Mouse (Mus musculus): ENCODE measurements around the gene Oprm1.
A peak's percentile ranks its signal among the peaks of the same experiment; 100 is the strongest.
"Not testable (repeated sequence)": the region's sequence is repeated elsewhere in the genome, so short reads cannot be mapped to it uniquely, and the experiment has no call there.

The Oprm1 gene

DNA sequence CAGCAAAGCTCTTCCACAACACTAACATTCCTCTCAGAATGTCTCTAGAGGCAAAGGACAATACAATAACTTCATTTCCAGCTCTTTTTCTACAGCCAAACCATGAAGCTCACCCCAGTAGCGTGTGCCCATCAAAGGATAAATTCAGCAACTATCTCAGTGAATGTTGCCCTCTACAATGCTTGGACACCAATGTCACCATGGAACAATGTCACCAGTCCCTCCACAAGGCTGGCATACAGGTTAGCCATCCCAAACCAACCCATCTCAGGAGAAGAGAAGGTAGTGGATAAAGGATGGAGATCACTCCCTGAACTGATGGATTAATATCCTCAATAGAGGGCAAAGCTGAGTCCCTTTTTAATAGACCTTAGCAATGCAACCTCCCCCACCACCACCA lies 220.4 kb downstream of the Oprm1 start:
- no peak for DNase-seq (ENCODE audit: low read depth, low spot score)

GRCm38 (mm10) chr10:6979216-6979615 lies 220.9 kb downstream of the Oprm1 start:
- DNase-seq (ENCODE audit: low read depth, low spot score), result no peak

DNA sequence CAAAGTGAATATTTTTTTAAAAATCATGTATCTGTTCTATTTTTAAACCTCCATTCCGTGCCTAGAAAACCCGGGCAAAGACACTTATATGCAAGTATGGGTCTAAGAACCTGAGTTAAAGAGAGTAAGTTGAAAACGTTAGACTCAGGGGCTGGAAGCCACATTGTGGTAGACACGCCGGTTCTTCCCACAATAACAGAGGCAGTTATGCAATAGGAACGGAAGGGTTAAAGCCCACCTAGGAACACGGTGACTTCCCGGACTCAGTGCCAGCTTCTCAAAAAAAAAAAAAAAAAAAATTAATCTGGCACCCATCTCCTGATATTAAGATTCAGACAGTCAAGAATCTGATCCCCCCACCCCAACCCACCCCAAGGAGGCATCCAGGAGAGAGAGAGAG lies 221.5 kb downstream of the Oprm1 start:
- no peak for DNase-seq (ENCODE audit: low read depth, low spot score)

DNA sequence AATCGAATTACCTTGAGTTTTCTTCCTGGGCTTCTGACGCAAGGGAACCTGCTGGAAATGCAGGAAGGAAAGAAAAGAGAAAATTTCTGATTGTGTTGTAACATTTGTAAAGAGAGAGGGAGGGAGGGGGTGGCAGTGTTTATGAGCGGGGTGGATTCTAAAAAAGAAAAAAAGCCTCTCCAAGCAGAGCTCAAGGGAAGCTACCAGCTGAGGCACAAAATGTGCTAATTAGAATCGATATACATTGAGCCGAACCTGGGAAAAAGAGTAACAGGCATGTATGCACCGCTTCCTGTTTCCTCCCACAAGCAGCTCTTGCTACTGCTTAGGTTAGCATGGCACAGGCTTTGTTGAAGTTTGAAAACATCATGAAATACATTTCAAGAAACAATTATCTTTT lies 221.9 kb downstream of the Oprm1 start:
- no peak for DNase-seq (ENCODE audit: low read depth, low spot score)

DNA sequence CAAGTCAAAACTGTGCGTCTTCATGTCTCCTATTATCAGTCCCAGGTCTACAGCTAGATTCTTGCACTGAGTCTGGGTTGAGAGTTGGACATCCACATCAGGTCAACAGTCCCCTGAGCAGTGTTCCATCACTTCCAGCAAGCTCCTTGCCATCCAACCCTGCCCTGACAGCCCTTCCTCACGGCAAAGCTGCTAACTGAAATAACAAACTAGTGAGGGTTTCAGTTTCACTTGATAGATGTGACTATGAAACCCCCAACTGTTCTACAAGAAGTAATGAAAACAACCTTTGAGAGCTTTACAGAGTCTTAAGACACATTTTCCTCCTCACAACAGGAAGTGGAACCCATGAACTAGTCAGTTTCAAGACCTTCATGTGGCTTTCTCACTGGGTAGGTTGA lies 224.4 kb downstream of the Oprm1 start:
- no peak for DNase-seq (ENCODE audit: low read depth, low spot score)

DNA sequence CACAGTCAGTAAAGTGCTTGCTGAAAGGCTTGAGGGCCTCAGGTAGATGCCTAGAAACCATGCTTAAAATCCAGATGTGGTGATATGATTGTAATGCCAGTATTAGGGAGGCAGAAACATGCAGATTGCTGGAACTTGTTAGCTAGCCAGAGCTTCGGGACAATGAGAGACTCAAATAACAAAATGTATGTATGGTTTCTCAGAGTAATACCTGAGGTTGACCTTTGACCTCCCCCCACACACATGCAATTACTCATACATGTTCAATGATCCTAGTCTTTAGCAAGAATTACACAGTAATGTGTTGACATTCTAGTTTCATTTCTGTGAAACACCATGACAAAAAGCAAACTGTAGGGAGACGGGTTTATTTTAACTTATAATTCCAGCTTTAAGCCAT lies 225.1 kb downstream of the Oprm1 start:
- no peak for DNase-seq (ENCODE audit: low read depth, low spot score)

- no peak for DNase-seq (ENCODE audit: low read depth, low spot score)
These were observed 227.9 kb downstream of the Oprm1 start for GRCm38 (mm10) chr10:6986246-6986645.

GRCm38 (mm10) chr10:6987399-6988098 lies 229.2 kb downstream of the Oprm1 start:
- no peak for DNase-seq (ENCODE audit: low read depth, low spot score)

DNA sequence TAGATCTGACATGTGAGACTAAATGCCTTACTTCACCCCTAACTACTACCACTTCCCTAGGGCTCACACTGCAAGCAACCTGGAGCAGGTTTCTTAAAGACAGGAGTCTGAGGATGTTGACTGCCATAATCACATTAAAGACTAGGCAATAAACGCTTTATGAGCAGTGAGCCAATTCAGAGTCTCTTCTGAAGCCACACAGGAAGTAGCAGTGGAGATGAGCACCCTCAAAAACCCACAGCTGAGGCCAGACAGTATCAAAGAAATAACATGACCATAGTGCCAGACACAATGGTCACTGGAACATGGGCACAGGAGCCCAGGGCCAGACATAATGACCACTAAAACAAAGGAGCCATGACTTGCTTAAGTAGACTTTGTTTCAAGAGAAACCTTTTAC lies 230.2 kb downstream of the Oprm1 start:
- no peak for DNase-seq (ENCODE audit: low read depth, low spot score)

DNA sequence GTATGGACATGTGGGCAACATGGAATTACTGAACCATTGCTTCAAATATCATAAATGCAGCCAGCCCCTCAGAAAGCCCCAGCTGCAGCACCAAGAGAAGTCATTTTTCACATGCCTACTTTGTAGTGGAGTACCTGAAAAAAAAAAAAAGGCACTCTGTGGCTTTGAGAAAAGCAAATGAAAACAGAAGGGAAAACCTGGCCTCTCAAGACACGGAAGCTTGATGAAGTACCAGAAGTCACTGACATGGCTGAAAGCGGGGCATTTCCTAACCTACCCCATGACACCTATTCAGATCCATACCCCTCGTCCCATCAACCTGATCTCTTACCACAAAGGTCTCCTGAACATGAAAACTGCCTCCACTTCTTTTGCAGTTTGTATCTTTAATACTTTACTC lies 238.6 kb downstream of the Oprm1 start:
- DNase-seq (ENCODE audit: low read depth, low spot score), result no peak

DNA sequence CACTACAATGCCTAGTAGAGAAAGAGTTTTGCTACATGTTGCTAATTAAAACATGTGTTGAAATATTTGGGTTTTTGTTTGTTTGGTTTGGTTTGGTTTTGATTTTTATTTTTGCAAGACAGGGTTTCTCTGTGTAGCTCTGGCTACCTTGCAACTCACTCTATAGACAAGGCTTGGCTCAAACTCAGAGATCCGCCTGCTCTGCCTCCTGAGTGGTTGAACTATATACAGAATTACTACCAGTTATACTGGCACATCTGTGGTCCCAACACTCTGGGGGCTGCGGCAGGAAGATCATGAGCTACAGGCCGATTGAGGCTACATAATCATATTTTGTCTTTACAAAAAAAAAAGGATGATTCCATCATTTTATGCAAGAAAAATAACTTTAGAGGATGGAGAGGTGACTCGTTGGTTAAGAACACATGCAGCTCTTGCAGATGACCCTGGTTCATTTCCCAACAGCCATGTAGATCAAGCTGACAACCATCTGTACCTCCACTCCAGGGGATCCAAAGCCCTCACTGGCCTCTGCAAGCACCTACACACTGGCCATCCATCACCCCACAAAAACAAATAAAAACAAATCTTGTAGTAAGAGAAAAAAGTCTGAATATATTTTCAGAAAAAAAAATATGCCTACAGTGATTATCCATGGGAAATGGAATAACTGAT lies 240.4 kb downstream of the Oprm1 start:
- DNase-seq (ENCODE audit: low read depth, low spot score), result no peak

DNA sequence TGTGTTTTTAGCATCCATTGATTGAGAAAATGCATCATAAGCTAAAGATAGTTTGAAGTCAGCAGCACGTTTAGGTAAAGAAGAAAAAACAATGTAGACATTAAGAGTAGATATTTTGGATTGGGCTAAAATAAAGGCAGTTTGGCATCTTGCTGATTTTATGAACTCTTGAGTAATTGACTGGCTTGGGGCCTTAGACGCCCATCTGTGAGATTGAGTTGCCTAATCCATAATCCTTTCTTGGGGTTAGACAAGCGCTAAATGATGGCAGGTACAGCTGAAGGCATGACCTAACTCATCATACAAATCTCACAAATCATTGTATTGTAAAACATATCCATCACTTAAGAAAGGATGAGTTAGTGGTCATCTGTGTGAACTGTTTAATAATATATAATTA lies 241.0 kb downstream of the Oprm1 start:
- DNase-seq (ENCODE audit: low read depth, low spot score), result no peak

GRCm38 (mm10) chr10:7003898-7004297 lies 245.6 kb downstream of the Oprm1 start:
- DNase-seq (ENCODE audit: low read depth, low spot score), result not testable (repeated sequence)

DNA sequence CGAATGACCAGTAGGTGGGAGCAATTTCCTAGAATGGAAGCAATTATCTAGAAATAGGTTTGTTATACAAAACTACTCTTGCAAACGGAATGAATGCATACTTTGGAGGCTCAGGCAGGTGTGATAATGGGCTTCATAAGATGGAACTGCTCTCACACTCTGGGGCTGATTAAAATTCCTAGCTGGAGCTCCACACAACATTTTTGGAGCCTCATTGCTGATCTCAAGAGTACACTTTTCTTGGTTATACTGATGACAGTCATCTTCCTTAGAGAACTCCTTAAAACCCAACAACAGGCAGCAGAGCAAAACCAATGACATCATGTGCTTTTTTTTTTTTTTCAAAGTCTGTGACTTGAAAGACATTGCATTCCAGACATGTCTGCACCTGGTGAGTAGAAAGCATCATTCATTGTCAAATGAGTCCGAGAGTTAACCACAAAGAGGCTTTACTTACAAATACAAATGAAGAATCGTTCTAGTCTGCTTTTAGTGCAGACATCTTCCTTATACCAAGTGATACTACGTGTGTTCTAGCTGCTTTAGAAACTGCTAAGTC lies 246.8 kb downstream of the Oprm1 start:
- no peak for DNase-seq (ENCODE audit: low read depth, low spot score)

GRCm38 (mm10) chr10:7010543-7010942 lies 252.2 kb downstream of the Oprm1 start:
- DNase-seq (ENCODE audit: low read depth, low spot score), result no peak

DNA sequence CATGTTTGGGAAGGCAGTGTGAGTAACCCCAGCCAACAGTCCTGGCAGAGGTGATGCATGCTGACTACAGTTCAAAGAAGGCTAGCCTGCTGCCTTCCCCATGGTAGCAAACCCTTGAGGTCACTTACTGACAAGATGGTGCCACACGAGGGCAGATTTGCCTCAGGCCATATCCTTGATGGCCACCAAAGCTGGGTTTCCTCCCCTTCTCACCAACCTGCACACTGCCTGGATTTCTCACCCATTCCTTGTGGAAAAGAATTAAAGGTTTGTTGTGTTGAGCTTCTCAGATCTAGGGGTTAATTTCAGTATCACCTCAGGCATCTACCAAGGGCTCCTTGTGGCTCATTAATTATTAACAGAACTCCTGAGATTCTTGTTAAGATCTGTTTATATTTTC lies 256.9 kb downstream of the Oprm1 start:
- DNase-seq (ENCODE audit: low read depth, low spot score), result peak; percentile 33

DNA sequence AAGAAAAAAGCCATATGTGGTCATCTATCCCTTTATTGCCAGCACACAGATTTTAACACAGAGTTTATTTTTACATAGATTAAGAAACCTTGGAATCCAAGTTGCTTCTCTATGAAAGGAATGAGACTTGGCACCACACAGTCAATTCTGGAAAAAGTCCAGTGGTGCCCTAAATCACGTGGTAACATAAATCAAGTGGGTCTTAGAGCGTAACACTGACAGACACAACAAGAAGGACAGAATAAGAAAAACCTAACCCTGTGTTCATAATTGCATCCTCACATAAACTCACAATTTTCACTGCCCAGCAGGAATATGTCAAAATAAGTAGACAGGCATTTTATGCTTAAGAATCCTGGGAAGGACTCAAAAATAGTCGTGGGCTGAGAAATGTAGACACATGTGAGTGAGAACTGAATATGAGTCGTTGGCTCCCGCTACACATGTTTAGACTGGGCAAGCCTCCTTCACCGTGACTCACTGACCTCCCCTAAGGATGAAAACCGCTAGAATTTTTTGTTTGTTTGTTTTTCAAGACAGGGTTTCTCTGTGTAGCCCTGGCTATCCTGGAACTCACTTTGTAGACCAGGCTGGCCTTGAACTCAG lies 261.6 kb downstream of the Oprm1 start:
- peak; percentile 87 for DNase-seq (ENCODE audit: low read depth, low spot score)

GRCm38 (mm10) chr10:7020551-7020950 lies 262.2 kb downstream of the Oprm1 start:
- DNase-seq (ENCODE audit: low read depth, low spot score), result no peak

GRCm38 (mm10) chr10:7025028-7025427 lies 266.7 kb downstream of the Oprm1 start:
- DNase-seq (ENCODE audit: low read depth, low spot score), result peak; percentile 61

- DNase-seq (ENCODE audit: low read depth, low spot score), result no peak
These were observed 275.2 kb downstream of the Oprm1 start for GRCm38 (mm10) chr10:7033459-7033858.

GRCm38 (mm10) chr10:7035547-7035946 lies 277.2 kb downstream of the Oprm1 start:
- DNase-seq (ENCODE audit: low read depth, low spot score), result no peak

- DNase-seq (ENCODE audit: low read depth, low spot score), result no peak
These were observed 278.9 kb downstream of the Oprm1 start for GRCm38 (mm10) chr10:7037194-7037593.

DNA sequence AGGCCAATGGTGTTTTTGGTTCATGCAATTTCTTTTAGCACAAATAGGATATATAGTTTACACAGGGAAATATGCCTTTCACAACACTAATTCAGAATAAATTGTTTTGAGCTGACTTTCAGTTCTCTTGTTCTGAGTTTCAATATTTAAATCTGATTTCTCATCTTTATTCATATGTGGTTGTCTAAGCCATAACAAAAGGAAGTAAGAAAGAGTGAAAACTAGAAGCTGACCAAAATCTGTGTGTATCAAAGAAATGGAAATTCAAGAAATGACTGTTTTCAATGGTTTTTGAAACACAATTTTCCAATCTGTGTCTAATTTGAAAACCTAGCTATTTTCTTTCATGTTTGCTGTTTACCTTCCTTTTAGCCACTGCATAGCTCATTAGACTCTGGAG lies 282.7 kb downstream of the Oprm1 start:
- no peak for DNase-seq (ENCODE audit: low read depth, low spot score)
